Mouse (Mus musculus): ENCODE measurements at regions not wholly inside any gene's neighbourhood (a gene's known extent, or its start where the extent isn't known, plus 50 kb on each side); places are given as distances from the start of the nearest gene placed in this dataset.

- ATAC-seq (replicated peaks; ENCODE audit: insufficient number of reproducible peaks, low FRiP score, low TSS enrichment, poor library complexity, severe bottlenecking): no peak
Observed at GRCm38 (mm10) chr2:48650281-48650680, 163.6 kb upstream of the Acvr2a start.

GRCm38 (mm10) chr2:48661222-48661621 is 152.7 kb upstream of the Acvr2a start:
- no peak for ATAC-seq (replicated peaks; ENCODE audit: insufficient number of reproducible peaks, low FRiP score, low TSS enrichment, poor library complexity, severe bottlenecking)

GRCm38 (mm10) chr2:48665103-48665502 is 148.8 kb upstream of the Acvr2a start:
- no peak for ATAC-seq (replicated peaks; ENCODE audit: insufficient number of reproducible peaks, low FRiP score, low TSS enrichment, poor library complexity, severe bottlenecking)

GRCm38 (mm10) chr2:48689098-48689497 is 124.8 kb upstream of the Acvr2a start:
- peak; percentile 56 for ATAC-seq (replicated peaks; ENCODE audit: insufficient number of reproducible peaks, low FRiP score, low TSS enrichment, poor library complexity, severe bottlenecking)

- ATAC-seq (replicated peaks; ENCODE audit: insufficient number of reproducible peaks, low FRiP score, low TSS enrichment, poor library complexity, severe bottlenecking): peak; percentile 80
Observed at GRCm38 (mm10) chr2:48694509-48694908, 119.4 kb upstream of the Acvr2a start.

- ATAC-seq (replicated peaks; ENCODE audit: insufficient number of reproducible peaks, low FRiP score, low TSS enrichment, poor library complexity, severe bottlenecking): no peak
Observed at GRCm38 (mm10) chr2:48700886-48701285, 113.0 kb upstream of the Acvr2a start.

- no peak for ATAC-seq (replicated peaks; ENCODE audit: insufficient number of reproducible peaks, low FRiP score, low TSS enrichment, poor library complexity, severe bottlenecking)
Observed at GRCm38 (mm10) chr2:48705103-48705804, 108.7 kb upstream of the Acvr2a start.

GRCm38 (mm10) chr2:48705805-48706150 is 108.1 kb upstream of the Acvr2a start:
- no peak for ATAC-seq (replicated peaks; ENCODE audit: insufficient number of reproducible peaks, low FRiP score, low TSS enrichment, poor library complexity, severe bottlenecking)

GRCm38 (mm10) chr2:48706188-48706587 is 107.7 kb upstream of the Acvr2a start:
- ATAC-seq (replicated peaks; ENCODE audit: insufficient number of reproducible peaks, low FRiP score, low TSS enrichment, poor library complexity, severe bottlenecking): no peak

GRCm38 (mm10) chr2:48716206-48716605 is 97.7 kb upstream of the Acvr2a start:
- ATAC-seq (replicated peaks; ENCODE audit: insufficient number of reproducible peaks, low FRiP score, low TSS enrichment, poor library complexity, severe bottlenecking): 0 out of 2 replicates have a peak, but pooled peaks have one; percentile 62

- ATAC-seq (replicated peaks; ENCODE audit: insufficient number of reproducible peaks, low FRiP score, low TSS enrichment, poor library complexity, severe bottlenecking): peak; percentile 51; the same call in 1 of the 2 replicates
Observed at GRCm38 (mm10) chr2:48717770-48718169, 96.1 kb upstream of the Acvr2a start.

GRCm38 (mm10) chr2:48718261-48718660 is 95.6 kb upstream of the Acvr2a start:
- ATAC-seq (replicated peaks; ENCODE audit: insufficient number of reproducible peaks, low FRiP score, low TSS enrichment, poor library complexity, severe bottlenecking): no peak

- ATAC-seq (replicated peaks; ENCODE audit: insufficient number of reproducible peaks, low FRiP score, low TSS enrichment, poor library complexity, severe bottlenecking): no peak
Observed at GRCm38 (mm10) chr2:48730780-48731179, 83.1 kb upstream of the Acvr2a start.

- no peak for ATAC-seq (replicated peaks; ENCODE audit: insufficient number of reproducible peaks, low FRiP score, low TSS enrichment, poor library complexity, severe bottlenecking)
Observed at GRCm38 (mm10) chr2:48733936-48734335, 80.0 kb upstream of the Acvr2a start.

GRCm38 (mm10) chr2:48734521-48734920 is 79.4 kb upstream of the Acvr2a start:
- ATAC-seq (replicated peaks; ENCODE audit: insufficient number of reproducible peaks, low FRiP score, low TSS enrichment, poor library complexity, severe bottlenecking): no peak

GRCm38 (mm10) chr2:48736312-48736711 is 77.6 kb upstream of the Acvr2a start:
- no peak for ATAC-seq (replicated peaks; ENCODE audit: insufficient number of reproducible peaks, low FRiP score, low TSS enrichment, poor library complexity, severe bottlenecking)

All from monocyte, adult 5-6 weeks (primary cell).